Mouse (Mus musculus): ENCODE measurements around the gene Phgdh. TPM values are rescaled to one million over a fixed set of nuclear protein-coding genes. Genes with fewer than 3 reads are reported as not detected.

The Phgdh gene
- total RNA-seq, 2 experiments from 2014 or later, result 14.7 to 16.0 TPM

GRCm38 (mm10) chr3:98348106-98348505 lies 8.3 kb upstream of the Phgdh start:
- DNase-seq, result no peak

- no peak for DNase-seq
Observed at GRCm38 (mm10) chr3:98343235-98343634, 3.4 kb upstream of the Phgdh start.

- no peak for DNase-seq
Observed at GRCm38 (mm10) chr3:98340818-98341594, 1.2 kb upstream of the Phgdh start.

GRCm38 (mm10) chr3:98339097-98339705 lies 589 bp downstream of the Phgdh start:
- peak; percentile 60 to 72 for DNase-seq

- peak; percentile 68 to 69 for DNase-seq
Observed at GRCm38 (mm10) chr3:98338584-98339041, 1.2 kb downstream of the Phgdh start.

- no peak for DNase-seq
Observed at GRCm38 (mm10) chr3:98336661-98337654, 2.8 kb downstream of the Phgdh start.

GRCm38 (mm10) chr3:98335886-98336285 lies 3.9 kb downstream of the Phgdh start:
- DNase-seq, result no peak

GRCm38 (mm10) chr3:98335331-98335730 lies 4.5 kb downstream of the Phgdh start:
- DNase-seq, result no peak

- no peak for DNase-seq
Observed at GRCm38 (mm10) chr3:98334010-98334409, 5.8 kb downstream of the Phgdh start.

- no peak for DNase-seq
Observed at GRCm38 (mm10) chr3:98324235-98324634, 15.6 kb downstream of the Phgdh start.

GRCm38 (mm10) chr3:98322209-98322608 lies 17.6 kb downstream of the Phgdh start:
- no peak for DNase-seq

GRCm38 (mm10) chr3:98319190-98319589 lies 20.6 kb downstream of the Phgdh start:
- DNase-seq, result no peak

- no peak for DNase-seq
Observed at GRCm38 (mm10) chr3:98317143-98317542, 22.6 kb downstream of the Phgdh start.

- DNase-seq, result no peak
Observed at GRCm38 (mm10) chr3:98315181-98315580, 24.6 kb downstream of the Phgdh start.

GRCm38 (mm10) chr3:98313294-98314155 lies 26.3 kb downstream of the Phgdh start:
- no peak for DNase-seq

GRCm38 (mm10) chr3:98312867-98313266 lies 26.9 kb downstream of the Phgdh start:
- peak; percentile 45 to 59 for DNase-seq

GRCm38 (mm10) chr3:98310456-98310855 lies 29.3 kb downstream of the Phgdh start:
- DNase-seq, result no peak

GRCm38 (mm10) chr3:98308606-98309005 lies 31.2 kb downstream of the Phgdh start:
- DNase-seq, result no peak

- no peak for DNase-seq
Observed at GRCm38 (mm10) chr3:98301761-98302160, 38.0 kb downstream of the Phgdh start.

- DNase-seq, result no peak
Observed at GRCm38 (mm10) chr3:98300266-98300665, 39.5 kb downstream of the Phgdh start.

GRCm38 (mm10) chr3:98299391-98300100 lies 40.2 kb downstream of the Phgdh start:
- DNase-seq, result no peak

Data from adrenal gland, postnatal 36 days (tissue).